Mouse (Mus musculus) adrenal gland, adult (tissue): ENCODE measurements around the gene Ccdc80.

Source experiments
- DNase-seq, 2 experiments: peaks; one replicate each; pipeline ENCODE4 v3.0.0; 2022 to 2023; ENCODE audit warnings: low spot score in 1 of 2; ENCODE audit not compliant: inconsistent age in 2 of 2

Gene Ccdc80

DNA sequence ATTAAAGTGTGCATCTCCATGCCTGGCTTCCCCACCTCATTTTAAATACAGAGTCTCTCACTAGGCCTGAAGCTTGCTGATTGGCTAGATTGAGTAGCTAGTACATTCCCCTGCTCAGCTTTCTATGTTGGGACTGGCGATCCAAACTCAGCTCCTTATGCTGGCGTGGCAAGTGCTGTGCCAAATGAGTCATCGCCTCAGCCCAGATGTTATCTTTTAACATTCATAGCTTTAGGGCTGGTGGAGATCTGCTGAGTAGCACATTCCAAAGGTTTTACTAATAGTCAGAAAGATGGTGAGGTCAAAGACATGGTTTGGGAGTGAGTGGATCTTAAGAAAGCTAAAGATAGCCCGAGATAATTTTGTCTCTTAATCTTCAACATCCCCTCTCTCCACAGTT, 17.3 kb downstream of the Ccdc80 start:
- DNase-seq: peak; percentile 74 to 90

DNA sequence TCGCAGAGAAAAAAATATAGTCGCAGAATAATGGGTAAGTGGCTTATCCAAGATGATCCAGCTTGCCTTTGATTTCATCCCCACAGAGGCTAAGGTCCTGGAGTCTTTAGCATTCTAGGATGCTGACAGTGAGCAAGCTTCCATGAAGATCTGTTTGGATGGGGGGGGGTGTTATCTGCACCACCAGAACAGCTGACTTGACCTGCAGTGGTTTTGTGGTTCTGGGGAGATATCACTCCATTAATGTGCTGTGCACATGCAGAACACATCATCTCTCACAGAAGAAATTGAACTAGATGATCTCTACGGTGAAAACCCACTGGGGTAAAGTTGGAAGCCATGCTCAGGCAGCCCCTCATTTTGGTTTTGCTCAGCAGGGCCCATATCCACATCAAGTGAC, 24.0 kb downstream of the Ccdc80 start:
- peak in 1 of 2 experiments; percentile 9 for DNase-seq

- DNase-seq: peak in 1 of 2 experiments; percentile 28
Measured at GRCm38 (mm10) chr16:45118760-45119159, 25.6 kb downstream of the Ccdc80 start.

- peak; percentile 64 to 85 for DNase-seq
Measured at GRCm38 (mm10) chr16:45120844-45121425, 27.7 kb downstream of the Ccdc80 start.

- DNase-seq: peak in 1 of 2 experiments; percentile 78
Measured at GRCm38 (mm10) chr16:45122571-45122970, 29.4 kb downstream of the Ccdc80 start.

GRCm38 (mm10) chr16:45124230-45125203, 31.3 kb downstream of the Ccdc80 start:
- DNase-seq: peak; percentile 42 to 77

DNA sequence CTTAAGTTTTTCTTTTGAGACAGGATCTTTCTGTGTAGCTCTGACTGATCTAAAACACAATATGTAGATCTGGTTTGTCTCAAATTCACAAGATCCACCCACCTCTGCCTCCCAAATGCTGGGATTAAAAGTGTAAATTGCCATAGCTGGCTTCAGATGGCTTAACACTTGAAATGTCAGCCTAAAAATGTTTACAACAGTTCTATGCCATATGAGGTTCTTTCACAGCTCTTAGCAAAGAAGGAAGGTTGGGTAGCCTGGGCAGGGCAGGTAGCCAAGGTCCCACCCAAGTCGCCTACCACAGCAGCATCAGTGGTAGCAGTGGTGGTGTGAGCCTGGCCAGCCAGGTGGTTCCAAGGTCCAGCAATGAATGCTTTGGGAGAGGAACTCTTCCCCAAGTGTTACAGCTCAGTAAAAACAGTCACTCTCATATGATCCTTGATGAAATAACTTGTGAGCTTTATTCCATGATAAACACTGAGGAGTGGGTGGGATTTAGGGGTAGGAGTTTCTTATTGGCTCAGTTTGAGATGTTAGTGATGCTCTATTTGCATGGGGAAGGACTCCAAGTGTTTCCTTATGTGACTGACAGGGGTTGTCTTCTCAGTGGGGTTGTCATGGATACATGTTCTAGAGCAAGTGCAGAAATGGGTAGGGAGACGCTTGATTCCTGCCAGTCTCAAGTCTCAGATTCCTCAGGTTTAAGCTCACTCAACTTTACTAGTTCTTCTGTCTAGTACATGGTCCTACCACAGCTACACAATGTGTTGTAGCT, 34.9 kb downstream of the Ccdc80 start:
- DNase-seq: no peak

DNA sequence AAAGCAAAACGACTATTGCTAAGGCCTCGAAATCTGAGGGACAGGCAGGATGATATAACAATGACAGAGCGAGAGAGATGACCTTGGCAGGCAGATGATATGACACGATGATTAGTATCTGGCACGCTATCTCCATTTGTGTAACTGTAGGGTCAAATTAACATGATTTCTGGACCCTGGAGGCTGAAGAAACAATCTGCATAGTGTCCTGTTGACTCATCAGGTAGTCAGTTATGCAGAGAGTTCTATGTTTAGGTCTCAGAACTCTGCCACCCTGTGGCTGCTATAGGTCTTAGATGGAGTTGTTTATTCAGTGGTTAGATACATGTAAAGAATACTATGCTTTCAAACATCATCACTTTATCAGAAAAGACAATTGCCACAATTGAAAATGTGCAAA, 48.5 kb downstream of the Ccdc80 start:
- peak; percentile 49 to 85 for DNase-seq

DNA sequence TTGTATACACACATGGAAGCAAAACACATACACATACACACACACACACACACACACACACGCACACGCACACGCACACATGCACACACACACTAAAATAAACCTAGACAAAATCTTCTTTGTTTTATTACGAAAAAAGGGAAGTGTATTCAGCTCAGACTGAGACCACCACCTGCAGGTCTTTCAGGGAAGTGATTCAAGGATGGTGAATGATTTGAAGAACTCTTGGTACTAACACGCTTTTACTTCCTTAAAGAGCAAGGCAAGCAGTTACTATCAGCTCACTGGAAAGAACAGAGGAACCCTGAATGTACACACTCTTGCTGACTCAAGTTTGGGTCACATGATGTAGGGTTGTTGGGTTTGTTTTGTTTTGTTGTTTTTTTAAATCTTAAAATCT, 49.4 kb downstream of the Ccdc80 start:
- DNase-seq: no peak

- DNase-seq: no peak
Measured at GRCm38 (mm10) chr16:45145119-45145518, 51.9 kb downstream of the Ccdc80 start.

GRCm38 (mm10) chr16:45148488-45149082, 55.4 kb downstream of the Ccdc80 start:
- DNase-seq: no peak

DNA sequence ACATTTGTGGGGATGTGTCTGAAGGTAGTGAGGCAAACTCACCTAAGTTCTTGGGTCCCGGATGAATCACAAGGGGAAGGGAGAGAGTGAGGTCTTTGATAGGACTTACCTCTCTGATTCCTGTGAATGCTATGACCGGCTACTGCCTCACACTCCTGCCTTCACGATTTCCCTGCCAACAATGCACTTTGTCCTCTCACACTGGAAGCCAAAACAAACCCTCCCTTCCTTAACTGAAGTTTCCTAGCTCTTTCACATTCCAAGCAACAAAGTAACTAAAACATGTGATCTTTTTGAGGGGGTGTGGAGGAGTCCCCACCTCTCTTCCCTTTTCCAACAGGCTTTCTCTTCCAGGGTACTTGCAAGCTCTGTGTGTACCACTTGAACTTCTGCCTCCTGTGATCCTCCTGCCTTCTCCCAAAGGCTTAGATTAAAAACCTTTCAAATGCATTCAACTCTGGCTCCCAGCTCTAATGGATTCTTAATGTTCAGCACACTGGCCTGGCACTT, 61.6 kb downstream of the Ccdc80 start:
- DNase-seq: no peak

DNA sequence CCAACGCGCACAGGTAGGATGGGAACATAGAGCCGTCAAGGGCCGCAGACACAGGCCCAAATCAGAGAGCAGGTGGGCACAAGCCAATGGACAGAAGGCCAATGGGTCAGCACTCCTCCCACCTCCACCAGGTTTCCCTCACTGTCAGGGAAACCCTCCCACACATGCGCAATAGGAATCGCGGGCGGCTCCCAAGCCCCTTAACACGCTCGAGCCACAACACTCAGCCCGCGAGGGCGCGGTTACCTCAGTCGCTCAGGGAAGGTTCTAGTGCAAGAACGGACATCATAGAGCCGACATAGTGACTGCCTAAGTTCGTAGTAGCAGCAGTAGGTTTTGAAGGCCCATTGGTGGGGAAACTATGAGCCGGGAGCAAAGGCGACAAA, 64.9 kb downstream of the Ccdc80 start:
- peak; percentile 85 to 93 for DNase-seq

DNA sequence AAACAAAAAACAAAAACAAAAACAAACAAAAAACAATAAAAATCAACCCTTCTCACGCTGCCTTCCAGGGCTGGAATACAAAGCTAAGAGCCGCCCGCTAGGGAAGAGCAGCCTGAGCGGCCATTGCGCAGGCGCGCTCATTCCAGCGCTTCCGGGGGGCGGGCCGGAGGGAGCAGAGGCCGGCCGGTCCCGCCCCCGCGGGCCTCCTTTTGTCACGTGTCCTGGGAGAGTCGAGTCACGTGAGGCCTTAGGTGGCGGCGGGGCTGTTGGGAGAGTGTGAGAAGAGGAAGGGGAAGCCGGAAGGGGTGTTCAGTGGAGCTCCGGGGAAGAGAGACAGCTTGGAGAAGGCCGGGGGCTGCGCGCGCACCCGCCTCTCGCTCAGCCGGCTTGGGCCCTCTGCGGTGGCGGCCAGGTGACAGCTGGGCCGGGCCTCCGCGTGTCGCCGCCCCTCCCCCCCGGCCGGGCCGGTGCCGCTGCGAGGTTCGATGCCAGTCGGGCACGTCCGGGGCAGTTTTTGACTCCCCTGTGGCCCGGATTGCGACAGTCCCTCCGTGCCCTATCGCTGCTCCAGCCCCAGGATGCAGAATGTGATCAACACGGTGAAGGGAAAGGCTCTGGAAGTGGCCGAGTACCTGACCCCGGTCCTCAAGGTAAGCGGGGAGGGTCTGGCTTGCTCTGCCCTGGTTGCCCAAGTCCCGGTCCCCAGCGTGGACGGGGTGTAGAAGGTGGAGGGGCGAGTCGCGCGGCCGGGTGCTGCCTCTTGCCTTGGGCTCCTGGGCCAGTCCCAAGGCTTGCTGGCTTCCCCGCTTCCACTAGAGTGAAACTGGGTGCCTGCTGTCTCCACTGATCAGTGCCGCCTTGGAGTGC, 65.6 kb downstream of the Ccdc80 start, which contains the start of the genes Slc35a5 and Atg3:
Gene Slc35a5 (minus strand): TSS at position 185 of the 867 bp plus-strand sequence.
Gene Atg3 (plus strand): TSS at position 264 of the 867 bp plus-strand sequence.
- DNase-seq: peak; percentile 97 to 98

GRCm38 (mm10) chr16:45159389-45159716, 66.2 kb downstream of the Ccdc80 start:
- DNase-seq: no peak
